Mouse (Mus musculus): ENCODE results near the gene Gm17651. TPM values are rescaled to one million over a fixed set of nuclear protein-coding genes. Genes with fewer than 3 reads are reported as not detected.

Gm17651 gene
- total and polyA plus RNA-seq, 3 experiments, result not detected

GRCm38 (mm10) chr3:97682159-97682502 lies 7.6 kb upstream of the Gm17651 start:
- dilution Hi-C loops (cut with MboI; ENCODE audit: extremely low pct_ligation_motif_present, extremely low pct_unique_long_range_greater_than_20kb, low sequenced_read_pairs) (no loop called here), in situ Hi-C loops (cut with MboI; ENCODE audit: low pct_ligation_motif_present, low pct_unique_long_range_greater_than_20kb, low sequenced_read_pairs) (loop anchor here (5.0 to 25.0 kb wide), 2 partner anchors 85 to 480 kb away; partner anchors contain the start of gene Adam30)
- no peak for DNase-seq (ENCODE audit: extremely low read depth)
- Histone ChIP-seq H3K4me2 (ENCODE audit: insufficient read depth, low read depth, poor library complexity, severe bottlenecking) (peak overlapping the region; percentile 67), H3K4me3 (replicated peaks in 1 of 3; ENCODE audit: low read depth in 2 of 3, low read length in 2 of 3, poor library complexity in 1 of 3) (peak overlapping the region in 2 of 3 experiments; percentile 31 to 61), H3K27ac (ENCODE audit: insufficient read depth, low read depth) (no peak overlapping the region), H3K36me3 (replicated peaks in 1 of 2; ENCODE audit: control insufficient read depth in 1 of 2, insufficient read depth in 1 of 2, low read length in 1 of 2) (no peaks in the 10 kb centered on the region), H3K27me3 (replicated peaks) (peaks cover 5% of the 10 kb centered on the region), H3K9me3 (replicated peaks; ENCODE audit: low read length) (no peaks in the 10 kb centered on the region), H3K9ac (ENCODE audit: insufficient read depth, low read depth) (peak overlapping the region; percentile 14; the same call in 1 of the 2 replicates), H3K79me2 (replicated peaks; ENCODE audit: control insufficient read depth, extremely low read depth, insufficient read depth, poor library complexity, severe bottlenecking) (no peaks in the 10 kb centered on the region), H3K4me1 (ENCODE audit: control insufficient read depth in 1 of 2, insufficient read depth in 2 of 2) (peaks cover 0 to 15% of the 10 kb centered on the region in 2 experiments; a peak in 2 of 4 replicates)
- TF ChIP-seq SIN3A (IDR thresholded peaks at IDR 0.05; ENCODE audit: low read length) (no peak), USF2 (conservative IDR thresholded peaks at IDR 0.05; ENCODE audit: low read depth, low read length) (no peak), SMC3 (IDR thresholded peaks at IDR 0.05; ENCODE audit: low read depth, low read length) (no peak), ZNF384 (IDR thresholded peaks at IDR 0.05; ENCODE audit: low read depth, low read length) (no peak), E2F4 (IDR thresholded peaks at IDR 0.05; ENCODE audit: insufficient replicate concordance, low read depth, low read length) (no peak), BHLHE40 (IDR thresholded peaks at IDR 0.05; ENCODE audit: low read depth, low read length) (no peak), NRF1 (IDR thresholded peaks at IDR 0.05; ENCODE audit: low read depth, low read length) (no peak), USF1 (IDR thresholded peaks at IDR 0.05; ENCODE audit: low read depth, low read length) (no peak), HCFC1 (IDR thresholded peaks at IDR 0.05; ENCODE audit: low read depth, low read length) (no peak), ELF1 (IDR thresholded peaks at IDR 0.05; ENCODE audit: low read depth, low read length) (no peak), IRF4 (IDR thresholded peaks at IDR 0.05; ENCODE audit: low read depth, low read length) (no peak), MYC (IDR thresholded peaks at IDR 0.05; ENCODE audit: low read depth, low read length) (no peak), ZMIZ1 (IDR thresholded peaks at IDR 0.05; ENCODE audit: low read depth, low read length) (no peak), RAD21 (IDR thresholded peaks at IDR 0.05; ENCODE audit: low read depth, low read length) (no peak), UBTF (IDR thresholded peaks at IDR 0.05; ENCODE audit: low read depth, low read length) (no peak), CTCF (conservative IDR thresholded peaks at IDR 0.05 in 1 of 2, IDR thresholded peaks at IDR 0.05 in 1 of 2; ENCODE audit: low read depth in 2 of 2, low read length in 2 of 2) (no peak), RCOR1 (conservative IDR thresholded peaks at IDR 0.05; ENCODE audit: low read depth, low read length) (no peak), GABPA (IDR thresholded peaks at IDR 0.05; ENCODE audit: insufficient replicate concordance, low read depth, low read length) (no peak), POLR2AphosphoS2 (IDR thresholded peaks at IDR 0.05; ENCODE audit: low read depth, low read length) (no peak), CHD2 (IDR thresholded peaks at IDR 0.05; ENCODE audit: low read length) (no peak)

All from CH12.LX (cell line).